Mouse (Mus musculus) midbrain, embryonic 16.5 days (tissue): ENCODE measurements at regions not wholly inside any gene's neighbourhood (a gene's known extent, or its start where the extent isn't known, plus 50 kb on each side); places are given as distances from the start of the nearest gene placed in this dataset. TPM values are rescaled to one million over a fixed set of nuclear protein-coding genes. Genes with fewer than 3 reads are reported as not detected.

ENCODE experiments used
- microRNA-seq: library from miRNA; unstranded; fragments of <30 nt; microRNA quantifications from one replicate; pipeline ENCODE4, GENCODE M21; 2017

Small RNAs in the stretch of these regions (microRNA-seq; reads per million reads assigned to microRNA genes)
- gene Gm25754: not detected
